Mouse (Mus musculus) heart, embryonic 15.5 days (tissue): Measurements from ENCODE around the gene Il18rap. TPM values are rescaled to one million over a fixed set of nuclear protein-coding genes. Genes with fewer than 3 reads are reported as not detected.

ENCODE experiments used
- ATAC-seq: fragments of 200-750 bp; cut with Nextera tagmentation; replicated peaks from 2 replicates; pipeline ENCODE4 v1.8.0; 2017; ENCODE audit warnings: low read depth, moderate TSS enrichment; ENCODE audit not compliant: insufficient number of reproducible peaks, insufficient read depth, low FRiP score
- H3K27ac ChIP-seq: fragments of 300-500 bp; sonication (generic); 2 replicates; pipeline ENCODE4 v1.5.1; 2015; ENCODE audit warnings: mild to moderate bottlenecking, inconsistent platforms
- H3K27me3 ChIP-seq: fragments of 300-500 bp; sonication (generic); 2 replicates; pipeline ENCODE4 v1.6.1; 2015; ENCODE audit warnings: inconsistent platforms
- H3K36me3 ChIP-seq: fragments of 300-500 bp; sonication (generic); 2 replicates; pipeline ENCODE4 v1.6.1; 2015; ENCODE audit warnings: mild to moderate bottlenecking, inconsistent platforms
- H3K4me1 ChIP-seq: fragments of 300-500 bp; sonication (generic); replicated peaks from 2 replicates; pipeline ENCODE4 v1.6.1; 2015; ENCODE audit warnings: inconsistent platforms
- H3K4me2 ChIP-seq: fragments of 300-500 bp; sonication (generic); 2 replicates; pipeline ENCODE4 v1.6.1; 2015; ENCODE audit warnings: inconsistent platforms, mild to moderate bottlenecking, moderate library complexity
- H3K4me3 ChIP-seq: fragments of 300-500 bp; sonication (generic); 2 replicates; pipeline ENCODE4 v1.5.1; 2015; ENCODE audit warnings: mild to moderate bottlenecking, inconsistent platforms
- H3K9ac ChIP-seq: fragments of 300-500 bp; sonication (generic); 2 replicates; pipeline ENCODE4 v1.6.1; 2015; ENCODE audit warnings: mild to moderate bottlenecking, inconsistent platforms
- H3K9me3 ChIP-seq: fragments of 300-500 bp; sonication (generic); replicated peaks from 2 replicates; pipeline ENCODE4 v1.6.1; 2016; ENCODE audit warnings: inconsistent platforms
- WGBS: fragments of 180-500 bp; shearing (Covaris S2); methylation state at CpG from one replicate; pipeline ENCODE4 v1.1.7; 2015; ENCODE audit warnings: mixed read lengths; 5-methylcytosine and 5-hydroxymethylcytosine counted together
- polyA plus RNA-seq: library from polyadenylated mRNA; unstranded; fragments of >200 nt; fragmentation: Nextera tagmentation; extraction: Ambion mirVana; gene quantifications from 2 replicates; pipeline ENCODE4 v1.2.1, GENCODE M21; 2015

Gene Il18rap
- polyA plus RNA-seq, 1 experiment from 2014 or later = 0.14 TPM

GRCm38 (mm10) chr1:40494594-40494993 lies 20.6 kb upstream of the Il18rap start:
- no peak overlapping the region for H3K27ac ChIP-seq
- H3K9ac ChIP-seq = no peak overlapping the region
- no peak overlapping the region for H3K4me3 ChIP-seq
- no peaks in the 10 kb centered on the region for H3K27me3 ChIP-seq
- H3K36me3 ChIP-seq = no peaks in the 10 kb centered on the region
- no peak for ATAC-seq
- H3K4me2 ChIP-seq = no peak overlapping the region
- no peaks in the 10 kb centered on the region for H3K9me3 ChIP-seq
- H3K4me1 ChIP-seq = no peaks in the 10 kb centered on the region
- 80% methylated on average over 4 of the region's 4 CpGs for WGBS

DNA sequence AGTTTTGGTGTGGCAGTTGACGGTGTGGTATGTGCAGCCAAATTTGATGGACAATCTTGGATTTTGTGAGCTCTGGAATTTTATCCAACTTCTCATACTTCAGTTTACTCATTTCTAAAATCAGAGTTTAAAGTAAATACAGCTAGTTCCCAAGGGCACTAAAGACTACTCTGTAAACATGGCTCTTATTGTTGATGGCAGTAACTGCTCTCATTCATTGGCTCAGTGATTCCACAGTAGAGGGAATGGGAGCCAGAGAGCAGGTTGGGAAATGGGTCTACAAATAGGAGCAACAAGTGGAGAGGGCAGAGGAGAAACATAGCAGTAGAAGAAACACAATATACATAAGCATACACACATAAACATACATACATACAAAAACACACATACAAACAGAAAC lies 15.5 kb upstream of the Il18rap start:
- Histone ChIP-seq H3K4me2 (no peak overlapping the region), H3K27ac (no peak overlapping the region), H3K9ac (no peak overlapping the region), H3K4me3 (no peak overlapping the region), H3K9me3 (no peaks in the 10 kb centered on the region), H3K4me1 (no peaks in the 10 kb centered on the region), H3K36me3 (no peaks in the 10 kb centered on the region), H3K27me3 (no peaks in the 10 kb centered on the region)
- no peak for ATAC-seq
- 84% methylated on average over 1 of the region's 1 CpGs for WGBS

- H3K9ac ChIP-seq = no peak overlapping the region
- WGBS = 75% methylated on average over 4 of the region's 4 CpGs
- H3K4me2 ChIP-seq = no peak overlapping the region
These were observed 14.0 kb upstream of the Il18rap start for GRCm38 (mm10) chr1:40501126-40501525.

GRCm38 (mm10) chr1:40501546-40502398 lies 13.4 kb upstream of the Il18rap start:
- Histone ChIP-seq H3K36me3 (no peaks in the 10 kb centered on the region), H3K9me3 (no peaks in the 10 kb centered on the region), H3K27me3 (no peaks in the 10 kb centered on the region), H3K4me1 (no peaks in the 10 kb centered on the region), H3K27ac (no peak overlapping the region), H3K4me3 (no peak overlapping the region), H3K9ac (no peak overlapping the region), H3K4me2 (no peak overlapping the region)
- no peak for ATAC-seq
- 72% methylated on average over 11 of the region's 11 CpGs for WGBS

More at GRCm38 (mm10) chr1:40501126-40501525, 14.0 kb upstream of the Il18rap start:
- H3K9me3 ChIP-seq = no peaks in the 10 kb centered on the region
- H3K36me3 ChIP-seq = no peaks in the 10 kb centered on the region
- H3K4me3 ChIP-seq = no peak overlapping the region
- no peaks in the 10 kb centered on the region for H3K4me1 ChIP-seq
- no peak for ATAC-seq
- no peaks in the 10 kb centered on the region for H3K27me3 ChIP-seq
- no peak overlapping the region for H3K27ac ChIP-seq

DNA sequence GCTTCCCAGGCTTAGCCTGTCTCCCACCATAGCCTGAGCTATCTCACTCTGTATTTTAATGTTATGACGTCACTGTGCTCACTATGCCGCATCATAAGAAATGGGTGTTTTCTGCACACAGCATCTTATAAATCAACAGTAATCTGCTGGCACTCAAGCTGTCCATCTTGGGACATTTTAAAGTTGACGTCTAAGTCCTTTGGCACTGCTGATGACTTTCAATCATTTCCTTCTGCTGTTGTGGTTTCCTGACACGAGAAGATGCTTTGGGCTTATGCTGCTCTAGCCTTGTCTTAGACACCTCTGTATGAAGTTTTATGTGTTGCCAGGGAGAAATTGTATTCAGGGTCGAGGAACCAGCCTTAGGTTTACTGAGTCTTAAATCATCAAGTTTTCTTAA lies 10.6 kb upstream of the Il18rap start:
- Histone ChIP-seq H3K9ac (no peak overlapping the region), H3K9me3 (no peaks in the 10 kb centered on the region), H3K4me2 (no peak overlapping the region), H3K36me3 (no peaks in the 10 kb centered on the region), H3K27me3 (no peaks in the 10 kb centered on the region), H3K4me3 (no peak overlapping the region), H3K27ac (no peak overlapping the region), H3K4me1 (no peaks in the 10 kb centered on the region)
- 70% methylated on average over 5 of the region's 5 CpGs for WGBS
- no peak for ATAC-seq

GRCm38 (mm10) chr1:40516364-40516763 lies 1.2 kb downstream of the Il18rap start:
- H3K27ac ChIP-seq = no peak overlapping the region
- no peak overlapping the region for H3K9ac ChIP-seq
- no peaks in the 10 kb centered on the region for H3K4me1 ChIP-seq
- H3K27me3 ChIP-seq = no peaks in the 10 kb centered on the region
- H3K9me3 ChIP-seq = no peaks in the 10 kb centered on the region
- H3K4me2 ChIP-seq = no peak overlapping the region
- H3K36me3 ChIP-seq = no peaks in the 10 kb centered on the region
- H3K4me3 ChIP-seq = no peak overlapping the region
- 81% methylated on average over 6 of the region's 6 CpGs for WGBS
- ATAC-seq = no peak

GRCm38 (mm10) chr1:40522918-40523317 lies 7.8 kb downstream of the Il18rap start:
- no peaks in the 10 kb centered on the region for H3K27me3 ChIP-seq
- H3K9ac ChIP-seq = no peak overlapping the region
- no peaks in the 10 kb centered on the region for H3K4me1 ChIP-seq
- no peak for ATAC-seq
- H3K4me3 ChIP-seq = no peak overlapping the region
- no peaks in the 10 kb centered on the region for H3K36me3 ChIP-seq
- no peak overlapping the region for H3K27ac ChIP-seq
- WGBS = 79% methylated on average over 7 of the region's 7 CpGs
- H3K4me2 ChIP-seq = no peak overlapping the region
- no peaks in the 10 kb centered on the region for H3K9me3 ChIP-seq

GRCm38 (mm10) chr1:40523971-40524722 lies 9.0 kb downstream of the Il18rap start:
- Histone ChIP-seq H3K4me1 (no peaks in the 10 kb centered on the region), H3K27me3 (no peaks in the 10 kb centered on the region), H3K4me2 (no peak overlapping the region), H3K9ac (no peak overlapping the region), H3K9me3 (no peaks in the 10 kb centered on the region), H3K36me3 (no peaks in the 10 kb centered on the region), H3K27ac (no peak overlapping the region), H3K4me3 (no peak overlapping the region)
- no peak for ATAC-seq
- WGBS = 76% methylated on average over 5 of the region's 5 CpGs

- no peaks in the 10 kb centered on the region for H3K27me3 ChIP-seq
- H3K4me3 ChIP-seq = no peak overlapping the region
- H3K9ac ChIP-seq = no peak overlapping the region
- no peaks in the 10 kb centered on the region for H3K9me3 ChIP-seq
- H3K4me2 ChIP-seq = no peak overlapping the region
- no peak for ATAC-seq
- 76% methylated on average over 5 of the region's 5 CpGs for WGBS
- H3K4me1 ChIP-seq = no peaks in the 10 kb centered on the region
- no peak overlapping the region for H3K27ac ChIP-seq
- H3K36me3 ChIP-seq = no peaks in the 10 kb centered on the region
These were observed 14.1 kb downstream of the Il18rap start for GRCm38 (mm10) chr1:40529287-40529686.

DNA sequence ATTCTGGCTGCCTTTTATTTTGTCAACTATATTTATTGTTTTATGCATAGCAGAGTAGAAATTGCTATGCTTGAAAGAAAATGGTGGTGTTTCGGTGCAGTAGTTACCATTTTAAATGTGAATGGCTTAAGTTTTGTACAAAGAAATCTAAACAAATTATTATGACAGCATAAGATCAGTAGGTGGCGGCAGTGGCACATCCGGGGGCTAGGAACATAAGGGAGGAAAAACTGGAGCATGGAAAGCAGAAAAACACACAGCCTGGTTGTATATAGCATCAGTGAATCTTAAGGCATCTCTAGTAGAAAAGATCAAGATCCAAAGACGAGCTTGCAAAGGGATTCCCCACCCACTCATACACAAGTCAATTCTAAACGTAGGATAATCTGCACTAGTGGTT lies 22.4 kb downstream of the Il18rap start:
- H3K4me3 ChIP-seq = no peak overlapping the region
- H3K4me2 ChIP-seq = no peak overlapping the region
- no peak for ATAC-seq
- WGBS = 75% methylated on average over 5 of the region's 5 CpGs
- no peaks in the 10 kb centered on the region for H3K4me1 ChIP-seq
- no peaks in the 10 kb centered on the region for H3K36me3 ChIP-seq
- no peak overlapping the region for H3K9ac ChIP-seq
- no peaks in the 10 kb centered on the region for H3K27me3 ChIP-seq
- H3K27ac ChIP-seq = no peak overlapping the region
- H3K9me3 ChIP-seq = no peaks in the 10 kb centered on the region

GRCm38 (mm10) chr1:40544650-40545049 lies 29.5 kb downstream of the Il18rap start:
- Histone ChIP-seq H3K9me3 (no peaks in the 10 kb centered on the region), H3K27me3 (no peaks in the 10 kb centered on the region), H3K4me3 (no peak overlapping the region), H3K4me1 (no peaks in the 10 kb centered on the region), H3K9ac (no peak overlapping the region), H3K27ac (no peak overlapping the region), H3K36me3 (no peaks in the 10 kb centered on the region), H3K4me2 (no peak overlapping the region)
- 0% methylated on average over 2 of the region's 2 CpGs for WGBS
- no peak for ATAC-seq
